ENCODE assay signal across 10 mouse cellular contexts in the genomic region with DNA sequence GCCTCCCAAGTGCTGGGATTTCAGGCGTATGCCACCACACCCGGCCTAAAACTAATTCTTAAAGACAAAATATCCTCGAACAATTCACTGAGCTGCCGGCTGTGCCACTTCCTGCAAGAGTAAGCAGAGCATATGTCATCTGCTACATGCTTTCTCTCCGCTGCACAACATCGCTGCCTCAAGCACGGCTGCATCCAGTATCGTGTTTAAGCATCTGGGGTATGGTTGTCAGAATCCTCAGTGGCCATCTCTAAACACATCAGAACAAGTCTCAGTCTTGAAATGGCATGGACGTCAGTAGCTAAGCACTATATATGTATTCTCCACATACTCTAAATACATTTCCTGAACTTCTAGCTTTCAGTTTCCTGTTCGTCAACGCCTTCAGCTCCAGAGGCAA. TPM values are rescaled to one million over a fixed set of nuclear protein-coding genes. Genes with fewer than 3 reads are reported as not detected.
DNase-seq lines count a peak whose midpoint lies in the region; ATAC-seq lines count a peak whose summit lies in the region.
"Had no signal": no experiment of that assay in that cellular context is flagged by ENCODE, and none has a peak within 500 bp of the region (broad histone marks: within the 10 kb centered on the region; RNA-seq: fewer than 3 reads in every experiment).

No protein-coding gene starts in this region.

- H3K4me2 ChIP-seq in forebrain, embryonic 14.5 days (ENCODE audit: low read length): no peak overlapping the region
- H3K4me2 ChIP-seq in forebrain, embryonic 12.5 days: no peak overlapping the region
- H3K4me2 ChIP-seq in lung, embryonic 15.5 days: peak overlapping the region; percentile 23
- peak overlapping the region; percentile 22; the same call in 1 of the 2 replicates for H3K4me2 ChIP-seq in liver, embryonic 12.5 days
- H3K4me2 ChIP-seq: midbrain, embryonic 12.5 days had no signal

- H3K9ac ChIP-seq in forebrain, embryonic 14.5 days (ENCODE audit: low read length): no peak overlapping the region
- no peak overlapping the region for H3K9ac ChIP-seq in forebrain, embryonic 12.5 days
- no peak overlapping the region for H3K9ac ChIP-seq in lung, embryonic 15.5 days
- H3K9ac ChIP-seq in liver, embryonic 12.5 days: 0 out of 2 replicates have a peak overlapping the region, but pooled peaks have one; percentile 22
- H3K9ac ChIP-seq: midbrain, embryonic 12.5 days had no signal

- H3K27me3 ChIP-seq in forebrain, embryonic 14.5 days (replicated peaks; ENCODE audit: control insufficient read depth, insufficient read depth, low read length): no peaks in the 10 kb centered on the region
- no peaks in the 10 kb centered on the region for H3K27me3 ChIP-seq in forebrain, embryonic 12.5 days
- H3K27me3 ChIP-seq in lung, embryonic 15.5 days: no peaks in the 10 kb centered on the region
- no peaks in the 10 kb centered on the region for H3K27me3 ChIP-seq in liver, embryonic 12.5 days (replicated peaks)
- H3K27me3 ChIP-seq: midbrain, embryonic 12.5 days had no signal

- no peak overlapping the region for H3K4me3 ChIP-seq in forebrain, embryonic 14.5 days (ENCODE audit: low read depth, low read length)
- no peak overlapping the region for H3K4me3 ChIP-seq in forebrain, embryonic 12.5 days (replicated peaks)
- peak overlapping the region; percentile 4; the same call in 1 of the 2 replicates for H3K4me3 ChIP-seq in lung, embryonic 15.5 days
- peak overlapping the region; percentile 17 for H3K4me3 ChIP-seq in liver, embryonic 12.5 days
- H3K4me3 ChIP-seq: midbrain, embryonic 12.5 days had no signal

- H3K4me1 ChIP-seq in forebrain, embryonic 14.5 days (ENCODE audit: control insufficient read depth, insufficient read depth, low read length): no peaks in the 10 kb centered on the region
- peaks cover 18% of the 10 kb centered on the region for H3K4me1 ChIP-seq in forebrain, embryonic 12.5 days
- peaks cover 10% of the 10 kb centered on the region for H3K4me1 ChIP-seq in lung, embryonic 15.5 days
- peaks cover 13% of the 10 kb centered on the region; the same call in 1 of the 2 replicates for H3K4me1 ChIP-seq in liver, embryonic 12.5 days

- no peak overlapping the region for H3K27ac ChIP-seq in forebrain, embryonic 14.5 days (ENCODE audit: low read depth, low read length)
- H3K27ac ChIP-seq in forebrain, embryonic 12.5 days: no peak overlapping the region
- H3K27ac ChIP-seq in lung, embryonic 15.5 days: 0 out of 2 replicates have a peak overlapping the region, but pooled peaks have one; percentile 5
- no peak overlapping the region for H3K27ac ChIP-seq in liver, embryonic 12.5 days
- H3K27ac ChIP-seq: midbrain, embryonic 12.5 days had no signal

- H3K36me3 ChIP-seq in forebrain, embryonic 14.5 days (ENCODE audit: control insufficient read depth, insufficient read depth, low read length): no peaks in the 10 kb centered on the region
- H3K36me3 ChIP-seq in forebrain, embryonic 12.5 days (replicated peaks): no peaks in the 10 kb centered on the region
- no peaks in the 10 kb centered on the region for H3K36me3 ChIP-seq in lung, embryonic 15.5 days
- H3K36me3 ChIP-seq in liver, embryonic 12.5 days: no peaks in the 10 kb centered on the region
- H3K36me3 ChIP-seq: midbrain, embryonic 12.5 days had no signal

- ATAC-seq in forebrain, embryonic 14.5 days: no peak
- no peak for ATAC-seq in forebrain, embryonic 12.5 days (ENCODE audit: low FRiP score)
- ATAC-seq in lung, embryonic 15.5 days (ENCODE audit: borderline replicate concordance, extremely low read depth, low FRiP score, low TSS enrichment): no peak
- no peak for ATAC-seq in liver, embryonic 12.5 days

- peak; percentile 16 for DNase-seq in forebrain, embryonic 14.5 days (ENCODE audit: low spot score)
- DNase-seq in lung, adult 18-20 months: no peak
- DNase-seq in thymus, adult 18-20 months: peak; percentile 42 to 44
- no peak for DNase-seq in gastrocnemius, postnatal 4 days (ENCODE audit: low spot score in 2 of 2)
- no peak for DNase-seq in adrenal gland, postnatal 10 days
- DNase-seq: kidney, adult 18-20 months had no signal

- H3K9me3 ChIP-seq in forebrain, embryonic 14.5 days (replicated peaks; ENCODE audit: control insufficient read depth, low read length): no peaks in the 10 kb centered on the region
- no peaks in the 10 kb centered on the region for H3K9me3 ChIP-seq in forebrain, embryonic 12.5 days
- H3K9me3 ChIP-seq in lung, embryonic 15.5 days: no peaks in the 10 kb centered on the region
- H3K9me3 ChIP-seq in liver, embryonic 12.5 days (replicated peaks): no peaks in the 10 kb centered on the region
- H3K9me3 ChIP-seq: midbrain, embryonic 12.5 days had no signal

- WGBS in forebrain, embryonic 14.5 days: 80% methylated on average over 11 of the region's 11 CpGs
- WGBS in forebrain, embryonic 12.5 days: 87% methylated on average over 11 of the region's 11 CpGs
- WGBS in lung, embryonic 15.5 days: 55% methylated on average over 11 of the region's 11 CpGs
- WGBS in liver, embryonic 12.5 days (ENCODE audit: insufficient replicate concordance): 48% methylated on average over 11 of the region's 11 CpGs

RNA-seq across cellular contexts. Expression of a gene that starts 49.6 kb away (rescaled TPM):
- 11.7 and 11.9 TPM in 2 replicates for polyA plus RNA-seq in forebrain, embryonic 14.5 days (2014; fragmentation: Nextera tagmentation; extraction: Ambion mirVana)
- 34.9 and 37.4 TPM in 2 replicates for polyA plus RNA-seq in forebrain, embryonic 12.5 days (2016; fragmentation: Nextera tagmentation; extraction: Ambion mirVana)
- polyA plus RNA-seq in lung, embryonic 15.5 days (2015; fragmentation: Nextera tagmentation; extraction: Ambion mirVana): 30.7 and 35.1 TPM in 2 replicates
- polyA plus RNA-seq in liver, embryonic 12.5 days (2016; fragmentation: Nextera tagmentation; extraction: Ambion mirVana): 16.6 and 17.0 TPM in 2 replicates
- 10 to 100 TPM; 11.5 to 12.0 TPM for total RNA-seq in gastrocnemius, postnatal 4 days (2021)
- total RNA-seq in adrenal gland, postnatal 10 days (2021): 10 to 100 TPM; 55.4 to 95.1 TPM

Comparison
In these comparisons a context has a peak if more than half of its experiments do, and no peak if none do; other contexts are left out.
1. DNase-seq: peak in forebrain, embryonic 14.5 days (single experiment) and thymus, adult 18-20 months (2 of 2); none in lung, adult 18-20 months (0 of 2), gastrocnemius, postnatal 4 days (0 of 2) and adrenal gland, postnatal 10 days (single experiment).
2. H3K4me2 ChIP-seq: peak in lung, embryonic 15.5 days (single experiment) and liver, embryonic 12.5 days (single experiment); none in forebrain, embryonic 14.5 days (single experiment) and forebrain, embryonic 12.5 days (single experiment).
3. H3K4me3 ChIP-seq: peak in lung, embryonic 15.5 days (single experiment) and liver, embryonic 12.5 days (single experiment); none in forebrain, embryonic 14.5 days (single experiment) and forebrain, embryonic 12.5 days (single experiment).